Mouse (Mus musculus): ENCODE measurements at regions not wholly inside any gene's neighbourhood (a gene's known extent, or its start where the extent isn't known, plus 50 kb on each side); places are given as distances from the start of the nearest gene placed in this dataset.

DNA sequence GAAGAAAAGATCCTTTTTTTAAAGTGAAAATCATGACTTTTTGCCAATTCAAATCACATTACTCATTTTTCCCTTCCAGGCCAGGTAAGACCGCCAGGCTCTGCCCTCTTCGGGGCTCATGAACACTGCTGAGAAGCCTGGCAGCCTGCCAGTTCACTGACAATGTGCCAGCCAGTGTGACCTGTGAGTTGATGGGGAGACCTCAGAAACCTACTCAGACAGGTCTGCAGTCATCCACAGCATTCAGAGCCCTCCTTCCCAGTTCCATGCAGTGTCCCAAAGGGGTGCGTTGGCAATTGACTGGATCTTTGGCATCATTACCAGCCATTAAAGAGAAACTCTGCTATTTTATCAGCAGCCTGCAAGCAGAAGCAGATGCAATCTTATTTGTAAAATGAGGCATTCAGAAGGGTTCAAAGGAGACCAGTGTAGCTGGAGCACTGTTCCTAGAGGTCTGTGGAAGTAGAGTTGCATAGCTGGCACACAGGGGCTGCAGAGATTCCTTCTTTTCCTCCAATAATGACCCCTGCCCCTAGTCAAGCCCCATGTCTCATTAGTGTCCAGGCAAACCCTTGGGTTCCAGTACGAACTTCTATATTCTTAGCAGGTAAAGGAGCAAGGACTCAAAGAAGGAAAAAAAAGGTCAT is 384.4 kb downstream of the Rapgef2 start:
- DNase-seq (ENCODE audit: low spot score) = no peak

DNA sequence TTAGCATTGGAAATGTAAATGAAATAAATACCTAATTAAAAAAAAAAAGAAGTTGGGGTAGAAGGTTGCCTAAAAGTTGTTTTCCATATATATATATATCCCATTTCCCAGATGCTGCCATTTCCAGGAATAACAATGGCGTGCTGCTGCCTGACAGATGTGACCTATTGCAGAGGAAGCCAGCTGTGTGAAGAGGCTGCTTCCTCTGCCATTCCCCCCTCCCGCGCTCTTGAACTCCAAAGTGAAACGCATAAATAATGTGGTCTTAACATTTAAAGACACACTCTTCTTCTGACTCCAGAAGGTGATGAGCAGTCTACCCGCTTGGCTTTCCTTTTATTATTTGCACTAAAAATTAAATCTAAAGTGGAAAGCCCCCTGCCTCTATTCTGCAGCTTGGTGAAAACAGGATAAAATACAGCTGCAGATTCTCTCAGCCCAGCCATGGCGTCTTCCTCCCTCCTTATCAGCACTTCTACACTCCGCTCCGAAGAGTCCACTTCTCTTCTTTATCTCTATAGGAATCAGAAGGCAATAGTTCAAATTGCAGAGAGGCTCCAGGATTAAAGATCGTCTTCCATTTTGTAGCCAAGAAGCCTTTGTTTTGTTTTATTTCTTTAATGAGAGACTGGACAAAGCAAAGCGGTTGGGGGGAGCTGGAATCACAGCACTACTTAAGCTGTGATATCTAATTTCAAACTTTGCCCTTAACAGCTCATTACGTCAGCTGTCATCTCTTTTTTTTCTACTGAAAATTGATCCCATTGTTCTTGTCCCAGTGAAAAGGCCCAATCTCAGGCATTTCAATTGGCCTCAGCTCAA is 385.1 kb downstream of the Rapgef2 start:
- DNase-seq (ENCODE audit: low spot score) = no peak

- DNase-seq (ENCODE audit: low spot score) = no peak
These were observed 386.7 kb downstream of the Rapgef2 start for GRCm38 (mm10) chr3:78899446-78900230.

- DNase-seq (ENCODE audit: low spot score) = no peak
These were observed 397.0 kb downstream of the Rapgef2 start for GRCm38 (mm10) chr3:78889326-78889725.

GRCm38 (mm10) chr3:78884715-78885114 is 401.6 kb downstream of the Rapgef2 start:
- no peak for DNase-seq (ENCODE audit: low spot score)

DNA sequence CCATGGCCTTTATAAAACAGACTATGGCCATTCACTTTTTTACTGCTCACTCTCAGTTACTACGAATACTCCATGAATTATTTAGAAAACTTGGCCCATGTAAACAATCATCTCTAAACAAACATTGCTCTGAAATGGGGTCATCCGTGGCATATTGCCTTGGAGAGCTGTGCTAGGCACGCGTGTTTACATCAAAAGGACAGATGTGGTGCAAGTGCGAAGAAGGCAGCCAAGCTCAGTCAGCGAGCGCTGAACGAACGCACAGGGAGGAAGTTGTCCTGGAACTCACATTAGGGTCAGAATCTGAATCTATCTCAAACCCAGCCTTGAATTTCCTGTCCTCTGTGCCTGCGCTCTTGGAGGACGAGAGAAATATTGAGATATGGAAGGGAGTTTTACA is 402.3 kb downstream of the Rapgef2 start:
- DNase-seq (ENCODE audit: low spot score) = no peak

DNA sequence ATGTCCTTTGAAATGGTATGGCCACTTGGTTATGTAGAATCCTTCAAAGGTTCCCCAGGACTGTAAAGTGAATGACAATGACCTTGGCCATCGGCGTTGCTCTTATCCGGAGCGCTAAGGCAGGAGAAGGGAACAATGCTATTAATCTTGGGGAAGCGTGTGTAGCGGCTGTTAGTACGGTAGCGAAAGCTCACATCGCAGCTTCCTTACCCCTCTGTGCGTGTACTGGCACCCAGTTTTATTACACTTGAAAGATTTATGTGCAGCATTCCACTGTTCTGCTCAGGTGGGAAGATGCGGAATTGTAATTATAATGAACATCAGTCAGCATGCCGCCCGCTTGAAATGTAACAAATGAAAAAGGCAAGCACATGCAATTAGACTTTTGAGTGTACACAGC is 406.2 kb downstream of the Rapgef2 start:
- DNase-seq (ENCODE audit: low spot score) = no peak

DNA sequence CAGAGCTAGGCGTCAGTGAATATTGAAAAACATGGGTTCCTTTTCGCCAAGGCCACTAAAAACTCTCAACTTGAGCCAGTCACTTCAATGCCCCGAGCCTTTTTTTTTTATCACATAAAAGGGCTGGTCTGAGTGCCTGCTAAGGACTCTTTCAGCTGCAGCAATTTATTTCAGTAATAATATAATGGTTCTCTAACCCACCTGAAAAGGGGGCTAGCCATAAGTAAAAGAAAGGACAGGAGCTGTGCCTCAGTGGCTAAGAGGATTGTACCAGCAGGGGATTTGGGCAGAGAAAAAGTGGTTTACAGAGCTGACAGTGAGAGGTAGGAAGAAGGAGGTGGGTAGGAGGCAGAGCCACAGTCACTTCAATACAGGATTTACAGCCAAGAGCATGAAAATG is 409.0 kb downstream of the Rapgef2 start:
- DNase-seq (ENCODE audit: low spot score) = no peak

DNA sequence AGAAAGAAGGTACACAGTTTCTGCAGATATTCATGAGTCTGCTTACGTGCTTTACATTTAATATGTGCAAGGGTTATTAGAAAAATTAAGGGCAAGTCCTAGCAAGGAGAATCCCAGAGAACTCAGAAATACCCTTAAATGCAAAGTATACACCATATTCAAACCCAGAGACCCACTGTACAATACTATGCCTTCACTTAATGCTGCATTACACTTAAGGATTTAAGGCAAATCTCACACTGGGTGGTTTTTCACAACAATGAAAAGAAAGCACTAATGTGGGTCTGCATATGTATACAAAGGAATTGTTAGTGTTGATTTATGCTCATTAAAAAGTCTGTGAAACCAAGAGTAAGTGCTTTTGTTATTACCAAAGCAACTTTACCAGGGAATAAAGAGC is 419.4 kb downstream of the Rapgef2 start:
- DNase-seq (ENCODE audit: low spot score) = no peak

- DNase-seq (ENCODE audit: low spot score) = no peak
These were observed 420.1 kb downstream of the Rapgef2 start for GRCm38 (mm10) chr3:78866083-78866726.

- no peak for DNase-seq (ENCODE audit: low spot score)
These were observed 423.3 kb downstream of the Rapgef2 start for GRCm38 (mm10) chr3:78863005-78863404.

GRCm38 (mm10) chr3:78846617-78847318 is 439.5 kb downstream of the Rapgef2 start:
- no peak for DNase-seq (ENCODE audit: low spot score)

GRCm38 (mm10) chr3:78841173-78841572 is 445.1 kb downstream of the Rapgef2 start:
- no peak for DNase-seq (ENCODE audit: low spot score)

DNA sequence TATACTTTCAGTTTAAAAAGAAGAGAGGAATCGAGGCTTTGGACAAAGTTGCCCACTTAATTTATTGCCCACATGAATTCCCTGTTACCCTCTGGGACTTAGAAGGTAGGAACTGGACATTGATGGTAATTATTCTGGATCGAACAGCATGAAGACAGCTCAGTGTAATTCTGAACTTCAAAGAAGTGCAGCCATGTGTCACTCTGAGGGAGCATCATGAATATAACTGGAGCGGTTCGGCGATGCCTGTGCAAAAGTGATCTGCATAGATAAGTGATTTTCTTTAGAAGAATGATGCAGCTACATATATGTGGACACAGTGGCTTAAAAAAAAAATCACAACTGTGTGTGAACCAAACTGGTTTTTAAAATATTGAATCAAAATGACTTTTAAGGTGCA is 449.5 kb downstream of the Rapgef2 start:
- no peak for DNase-seq (ENCODE audit: low spot score)

GRCm38 (mm10) chr3:78825505-78825904 is 460.8 kb downstream of the Rapgef2 start:
- no peak for DNase-seq (ENCODE audit: low spot score)

GRCm38 (mm10) chr3:78812425-78812824 is 473.9 kb downstream of the Rapgef2 start:
- no peak for DNase-seq (ENCODE audit: low spot score)

- DNase-seq (ENCODE audit: low spot score) = no peak
These were observed 475.7 kb downstream of the Rapgef2 start for GRCm38 (mm10) chr3:78810431-78811152.

- no peak for DNase-seq (ENCODE audit: low spot score)
These were observed 483.1 kb downstream of the Rapgef2 start for GRCm38 (mm10) chr3:78803176-78803575.

GRCm38 (mm10) chr3:78795951-78796455 is 490.3 kb downstream of the Rapgef2 start:
- no peak for DNase-seq (ENCODE audit: low spot score)

DNA sequence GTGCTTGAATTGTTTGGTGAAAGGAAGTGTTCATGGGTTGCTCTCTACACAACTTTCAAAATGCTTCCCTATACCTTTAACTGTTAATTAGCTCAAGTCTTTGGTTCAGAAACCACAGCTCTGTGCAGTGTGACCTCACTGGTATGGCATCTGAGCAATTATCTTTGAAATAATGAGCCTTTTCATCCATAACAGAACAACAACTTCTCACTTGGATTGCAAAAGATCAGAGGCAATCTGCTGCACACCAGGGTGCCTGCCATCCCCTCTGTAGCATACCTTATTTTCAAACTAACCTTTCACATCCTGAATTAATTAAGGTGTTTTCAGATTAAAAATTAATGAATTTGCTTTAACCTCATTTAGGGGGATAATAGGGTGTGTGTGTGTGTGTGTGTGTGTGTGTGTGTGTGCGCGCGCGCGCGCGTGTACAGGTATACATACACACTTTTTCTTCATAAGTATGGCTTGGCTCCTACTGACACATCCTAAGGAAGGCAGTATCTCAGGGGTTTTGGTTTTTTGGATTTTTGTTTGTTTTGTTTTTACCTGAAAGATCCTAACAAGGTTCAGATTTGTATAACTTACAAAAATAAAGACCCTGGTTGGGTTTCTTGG is 493.8 kb downstream of the Rapgef2 start:
- no peak for DNase-seq (ENCODE audit: low spot score)
